Mouse (Mus musculus) myocyte (in vitro differentiated cells): ENCODE measurements around the gene Tmeff2. TPM values are rescaled to one million over a fixed set of nuclear protein-coding genes. Genes with fewer than 3 reads are reported as not detected.

Experiments
- H3K27me3 ChIP-seq: one replicate; pipeline ENCODE4 v1.6.1; 2011; ENCODE audit not compliant: control insufficient read depth, insufficient read depth, insufficient read length
- H3K36me3 ChIP-seq: one replicate; pipeline ENCODE4 v1.6.1; 2011; ENCODE audit not compliant: control insufficient read depth, insufficient read depth
- H3K4me2 ChIP-seq: one replicate; pipeline ENCODE4 v1.6.1; 2011; ENCODE audit warnings: low read depth, control low read depth
- H3K4me3 ChIP-seq: one replicate; pipeline ENCODE4 v1.5.1; 2011; ENCODE audit warnings: mild to moderate bottlenecking, control low read depth, moderate library complexity
- H3K79me2 ChIP-seq: one replicate; pipeline ENCODE4 v1.6.1; 2011; ENCODE audit not compliant: control insufficient read depth, insufficient read depth
- H3ac ChIP-seq: one replicate; pipeline ENCODE4 v1.6.1; 2011; ENCODE audit not compliant: control insufficient read depth, insufficient read length
- CEBPB ChIP-seq: IDR thresholded peaks from 2 replicates; pipeline ENCODE4 v1.6.1; 2011; ENCODE audit warnings: mild to moderate bottlenecking, moderate library complexity; ENCODE audit not compliant: poor library complexity, insufficient read depth, severe bottlenecking
- E2F4 ChIP-seq: IDR thresholded peaks from one replicate; pipeline ENCODE4 v1.6.1; 2011; ENCODE audit warnings: mild to moderate bottlenecking, control low read depth, moderate library complexity; ENCODE audit not compliant: insufficient read depth
- MAX ChIP-seq: IDR thresholded peaks from one replicate; pipeline ENCODE4 v1.6.1; 2011; ENCODE audit warnings: low read depth, mild to moderate bottlenecking, control low read depth
- MYOD1 ChIP-seq, 3 experiments: IDR thresholded peaks; one replicate each; pipeline ENCODE4 v1.6.1; 2011; ENCODE audit warnings: control low read depth in 2 of 3, low read depth in 2 of 3, mild to moderate bottlenecking in 2 of 3, moderate library complexity in 1 of 3; ENCODE audit not compliant: insufficient read length in 2 of 3, control insufficient read depth in 1 of 3
- MYOG ChIP-seq, 3 experiments: IDR thresholded peaks; one replicate each; pipeline ENCODE4 v1.6.1; 2011; ENCODE audit warnings: control low read depth in 2 of 3, low read depth in 2 of 3, mild to moderate bottlenecking in 2 of 3; ENCODE audit not compliant: insufficient read length in 2 of 3, control insufficient read depth in 1 of 3, insufficient read depth in 1 of 3
- POLR2A ChIP-seq: IDR thresholded peaks from one replicate; pipeline ENCODE4 v1.6.1; 2011; ENCODE audit warnings: low read depth, mild to moderate bottlenecking, control low read depth, moderate library complexity; ENCODE audit not compliant: insufficient read length
- POLR2AphosphoS2 ChIP-seq: IDR thresholded peaks from one replicate; pipeline ENCODE4 v1.6.1; 2011; ENCODE audit warnings: low read depth, control low read depth; ENCODE audit not compliant: insufficient read length
- REST ChIP-seq: IDR thresholded peaks from one replicate; pipeline ENCODE4 v1.6.1; 2011; ENCODE audit warnings: mild to moderate bottlenecking, control low read depth, moderate library complexity; ENCODE audit not compliant: insufficient read depth, insufficient read length
- SRF ChIP-seq: IDR thresholded peaks from one replicate; pipeline ENCODE4 v1.6.1; 2011; ENCODE audit warnings: low read depth; ENCODE audit not compliant: control insufficient read depth, insufficient read length
- TCF12 ChIP-seq: IDR thresholded peaks from one replicate; pipeline ENCODE4 v1.6.1; 2011; ENCODE audit warnings: mild to moderate bottlenecking, control low read depth; ENCODE audit not compliant: poor library complexity, insufficient read depth, severe bottlenecking
- TCF3 ChIP-seq: IDR thresholded peaks from one replicate; pipeline ENCODE4 v1.6.1; 2011; ENCODE audit warnings: low read depth, control low read depth; ENCODE audit not compliant: insufficient read length
- USF1 ChIP-seq: IDR thresholded peaks from one replicate; pipeline ENCODE4 v1.6.1; 2011; ENCODE audit warnings: low read depth, mild to moderate bottlenecking, control low read depth, moderate library complexity
- polyA plus RNA-seq: library from polyadenylated mRNA; unstranded; fragments of >200 nt; fragmentation: generic; extraction: Trizol; gene quantifications from one replicate; pipeline ENCODE4 v1.2.1, GENCODE M21; 2012; ENCODE audit warnings: missing spikeins

The Tmeff2 gene
- polyA plus RNA-seq, 1 experiment: 5.1 TPM

GRCm38 (mm10) chr1:50979358-50980081, 79.1 kb downstream of the Tmeff2 start:
- Histone ChIP-seq H3K4me2 (no peak overlapping the region), H3K36me3 (no peaks in the 10 kb centered on the region), H3K4me3 (no peak overlapping the region), H3K79me2 (no peaks in the 10 kb centered on the region), H3K27me3 (no peaks in the 10 kb centered on the region), H3ac (no peak overlapping the region)
- TF ChIP-seq POLR2A (no peak), POLR2AphosphoS2 (no peak), CEBPB (no peak), MYOG (IDR thresholded peaks at IDR 0.05; ENCODE audit: control insufficient read depth in 1 of 3, insufficient read depth in 1 of 3, insufficient read length in 2 of 3, low read depth in 2 of 3) (no peak), SRF (no peak), E2F4 (no peak), TCF3 (no peak), USF1 (no peak), TCF12 (no peak), MAX (no peak)

GRCm38 (mm10) chr1:50980591-50980990, 80.1 kb downstream of the Tmeff2 start:
- no peaks in the 10 kb centered on the region for H3K36me3 ChIP-seq
- no peak for TF ChIP-seq CEBPB
- no peak for TF ChIP-seq MAX
- TF ChIP-seq E2F4: no peak
- no peak for TF ChIP-seq POLR2AphosphoS2
- no peak for TF ChIP-seq TCF3
- no peak for TF ChIP-seq MYOG (IDR thresholded peaks at IDR 0.05; ENCODE audit: control insufficient read depth in 1 of 3, insufficient read depth in 1 of 3, insufficient read length in 2 of 3, low read depth in 2 of 3)
- TF ChIP-seq USF1: no peak
- TF ChIP-seq POLR2A: no peak
- TF ChIP-seq MYOD1 (IDR thresholded peaks at IDR 0.05; ENCODE audit: control insufficient read depth in 1 of 3, insufficient read length in 2 of 3, low read depth in 2 of 3): no peak
- TF ChIP-seq SRF: no peak
- TF ChIP-seq TCF12: no peak
- no peak for TF ChIP-seq REST

GRCm38 (mm10) chr1:50981151-50981828, 80.8 kb downstream of the Tmeff2 start:
- Histone ChIP-seq H3K4me2 (no peak overlapping the region), H3K27me3 (no peaks in the 10 kb centered on the region), H3ac (no peak overlapping the region), H3K79me2 (no peaks in the 10 kb centered on the region), H3K36me3 (no peaks in the 10 kb centered on the region), H3K4me3 (no peak overlapping the region)
- TF ChIP-seq CEBPB: no peak
- no peak for TF ChIP-seq TCF3
- TF ChIP-seq POLR2AphosphoS2: no peak
- TF ChIP-seq USF1: no peak
- TF ChIP-seq TCF12: no peak
- TF ChIP-seq MYOD1 (IDR thresholded peaks at IDR 0.05; ENCODE audit: control insufficient read depth in 1 of 3, insufficient read length in 2 of 3, low read depth in 2 of 3): no peak
- TF ChIP-seq MAX: no peak
- no peak for TF ChIP-seq REST
- TF ChIP-seq E2F4: no peak
- no peak for TF ChIP-seq POLR2A
- TF ChIP-seq SRF: no peak
- no peak for TF ChIP-seq MYOG (IDR thresholded peaks at IDR 0.05; ENCODE audit: control insufficient read depth in 1 of 3, insufficient read depth in 1 of 3, insufficient read length in 2 of 3, low read depth in 2 of 3)

More at GRCm38 (mm10) chr1:50980591-50980990, 80.1 kb downstream of the Tmeff2 start:
- Histone ChIP-seq H3K27me3 (no peaks in the 10 kb centered on the region), H3K4me2 (no peak overlapping the region), H3K79me2 (no peaks in the 10 kb centered on the region), H3K4me3 (no peak overlapping the region), H3ac (no peak overlapping the region)

GRCm38 (mm10) chr1:50990661-50991060, 90.2 kb downstream of the Tmeff2 start:
- no peaks in the 10 kb centered on the region for H3K79me2 ChIP-seq
- no peak for TF ChIP-seq POLR2A
- TF ChIP-seq POLR2AphosphoS2: no peak
- TF ChIP-seq E2F4: no peak
- TF ChIP-seq SRF: no peak
- no peak for TF ChIP-seq TCF3
- TF ChIP-seq MYOD1 (IDR thresholded peaks at IDR 0.05; ENCODE audit: control insufficient read depth in 1 of 3, insufficient read length in 2 of 3, low read depth in 2 of 3): no peak

GRCm38 (mm10) chr1:50994505-50994904, 94.1 kb downstream of the Tmeff2 start:
- TF ChIP-seq CEBPB (no peak), MYOG (IDR thresholded peaks at IDR 0.05; ENCODE audit: control insufficient read depth in 1 of 3, insufficient read depth in 1 of 3, insufficient read length in 2 of 3, low read depth in 2 of 3) (no peak), SRF (no peak), MYOD1 (IDR thresholded peaks at IDR 0.05; ENCODE audit: control insufficient read depth in 1 of 3, insufficient read length in 2 of 3, low read depth in 2 of 3) (no peak), MAX (no peak), POLR2A (no peak), TCF12 (no peak), USF1 (no peak), TCF3 (no peak), REST (no peak), POLR2AphosphoS2 (no peak)
- no peaks in the 10 kb centered on the region for H3K79me2 ChIP-seq
- H3K36me3 ChIP-seq: no peaks in the 10 kb centered on the region
- no peaks in the 10 kb centered on the region for H3K27me3 ChIP-seq
- no peak overlapping the region for H3K4me2 ChIP-seq
- H3ac ChIP-seq: no peak overlapping the region
- H3K4me3 ChIP-seq: no peak overlapping the region

More at GRCm38 (mm10) chr1:50990661-50991060, 90.2 kb downstream of the Tmeff2 start:
- H3K27me3 ChIP-seq: no peaks in the 10 kb centered on the region
- H3K36me3 ChIP-seq: no peaks in the 10 kb centered on the region
- no peak overlapping the region for H3K4me3 ChIP-seq
- H3K4me2 ChIP-seq: no peak overlapping the region
- no peak overlapping the region for H3ac ChIP-seq
